Mouse (Mus musculus): Measurements from ENCODE around the gene Rassf2. TPM values are rescaled to one million over a fixed set of nuclear protein-coding genes. Genes with fewer than 3 reads are reported as not detected.

Gene Rassf2
- polyA plus RNA-seq, 1 experiment from 2014 or later = 4.9 TPM

- peak overlapping the region; percentile 67 for H3K4me3 ChIP-seq (ENCODE audit: low read depth, low read length)
- ATAC-seq (replicated peaks; ENCODE audit: low FRiP score) = no peak
- DNase-seq (ENCODE audit: low spot score) = no peak
- H3K9me3 ChIP-seq (ENCODE audit: control insufficient read depth, low read length) = no peaks in the 10 kb centered on the region
- peak overlapping the region; percentile 62; the same call in 1 of the 2 replicates for H3K9ac ChIP-seq (ENCODE audit: low read depth, low read length)
- WGBS = 32% methylated on average over 23 of the region's 23 CpGs
- peaks cover 31% of the 10 kb centered on the region for H3K4me1 ChIP-seq (replicated peaks; ENCODE audit: control insufficient read depth, insufficient read depth, low read length)
- H3K27me3 ChIP-seq (replicated peaks; ENCODE audit: control insufficient read depth, insufficient read depth, low read length) = peaks cover 30% of the 10 kb centered on the region
- H3K27ac ChIP-seq (ENCODE audit: low read depth, low read length) = no peak overlapping the region
- H3K36me3 ChIP-seq (ENCODE audit: control insufficient read depth, insufficient read depth, low read length) = no peaks in the 10 kb centered on the region
- H3K4me2 ChIP-seq = peak overlapping the region; percentile 99
Observed at GRCm38 (mm10) chr2:132030418-132031363, 633 bp upstream of the Rassf2 start.

- H3K4me2 ChIP-seq = peak overlapping the region; percentile 99
- no peaks in the 10 kb centered on the region for H3K36me3 ChIP-seq (ENCODE audit: control insufficient read depth, insufficient read depth, low read length)
- H3K27ac ChIP-seq (ENCODE audit: low read depth, low read length) = no peak overlapping the region
- H3K4me1 ChIP-seq (replicated peaks; ENCODE audit: control insufficient read depth, insufficient read depth, low read length) = peaks cover 18% of the 10 kb centered on the region
- H3K4me3 ChIP-seq (ENCODE audit: low read depth, low read length) = peak overlapping the region; percentile 67
- under 1% methylated on average over 36 of the region's 36 CpGs for WGBS
- H3K9me3 ChIP-seq (ENCODE audit: control insufficient read depth, low read length) = no peaks in the 10 kb centered on the region
- peaks cover 30% of the 10 kb centered on the region for H3K27me3 ChIP-seq (replicated peaks; ENCODE audit: control insufficient read depth, insufficient read depth, low read length)
- DNase-seq (ENCODE audit: low spot score) = no peak
- ATAC-seq (replicated peaks; ENCODE audit: low FRiP score) = peak; percentile 25
- peak overlapping the region; percentile 62 for H3K9ac ChIP-seq (ENCODE audit: low read depth, low read length)
Observed at GRCm38 (mm10) chr2:132028894-132029605, 1.0 kb downstream of the Rassf2 start.

GRCm38 (mm10) chr2:132028107-132028506 is 2.0 kb downstream of the Rassf2 start:
- WGBS = 36% methylated on average over 5 of the region's 5 CpGs

GRCm38 (mm10) chr2:132027366-132027765 is 2.7 kb downstream of the Rassf2 start:
- DNase-seq (ENCODE audit: low spot score) = no peak
- no peaks in the 10 kb centered on the region for H3K36me3 ChIP-seq (ENCODE audit: control insufficient read depth, insufficient read depth, low read length)
- WGBS = 42% methylated on average over 5 of the region's 5 CpGs
- no peaks in the 10 kb centered on the region for H3K9me3 ChIP-seq (ENCODE audit: control insufficient read depth, low read length)
- ATAC-seq (replicated peaks; ENCODE audit: low FRiP score) = no peak
- H3K4me2 ChIP-seq = no peak overlapping the region
- H3K9ac ChIP-seq (ENCODE audit: low read depth, low read length) = no peak overlapping the region
- H3K27ac ChIP-seq (ENCODE audit: low read depth, low read length) = no peak overlapping the region
- H3K4me1 ChIP-seq (replicated peaks; ENCODE audit: control insufficient read depth, insufficient read depth, low read length) = peaks cover 15% of the 10 kb centered on the region
- H3K27me3 ChIP-seq (replicated peaks; ENCODE audit: control insufficient read depth, insufficient read depth, low read length) = peaks cover 30% of the 10 kb centered on the region
- no peak overlapping the region for H3K4me3 ChIP-seq (ENCODE audit: low read depth, low read length)

More at GRCm38 (mm10) chr2:132028107-132028506, 2.0 kb downstream of the Rassf2 start:
- H3K36me3 ChIP-seq (ENCODE audit: control insufficient read depth, insufficient read depth, low read length) = no peaks in the 10 kb centered on the region
- peaks cover 30% of the 10 kb centered on the region for H3K27me3 ChIP-seq (replicated peaks; ENCODE audit: control insufficient read depth, insufficient read depth, low read length)
- no peak overlapping the region for H3K27ac ChIP-seq (ENCODE audit: low read depth, low read length)
- DNase-seq (ENCODE audit: low spot score) = no peak
- H3K4me2 ChIP-seq = peak overlapping the region; percentile 99
- H3K9ac ChIP-seq (ENCODE audit: low read depth, low read length) = no peak overlapping the region
- H3K4me3 ChIP-seq (ENCODE audit: low read depth, low read length) = no peak overlapping the region; the same call in 1 of the 2 replicates
- ATAC-seq (replicated peaks; ENCODE audit: low FRiP score) = no peak
- no peaks in the 10 kb centered on the region for H3K9me3 ChIP-seq (ENCODE audit: control insufficient read depth, low read length)
- peaks cover 15% of the 10 kb centered on the region for H3K4me1 ChIP-seq (replicated peaks; ENCODE audit: control insufficient read depth, insufficient read depth, low read length)

GRCm38 (mm10) chr2:132024028-132024427 is 6.0 kb downstream of the Rassf2 start:
- H3K27me3 ChIP-seq (replicated peaks; ENCODE audit: control insufficient read depth, insufficient read depth, low read length) = peaks cover 15% of the 10 kb centered on the region
- no peak overlapping the region for H3K4me2 ChIP-seq
- ATAC-seq (replicated peaks; ENCODE audit: low FRiP score) (no peak), DNase-seq (ENCODE audit: low spot score) (no peak)
- 64% methylated on average over 4 of the region's 4 CpGs for WGBS
- no peaks in the 10 kb centered on the region for H3K36me3 ChIP-seq (ENCODE audit: control insufficient read depth, insufficient read depth, low read length)
- H3K4me1 ChIP-seq (replicated peaks; ENCODE audit: control insufficient read depth, insufficient read depth, low read length) = peaks cover 17% of the 10 kb centered on the region
- no peak overlapping the region for H3K27ac ChIP-seq (ENCODE audit: low read depth, low read length)
- H3K9me3 ChIP-seq (ENCODE audit: control insufficient read depth, low read length) = no peaks in the 10 kb centered on the region
- no peak overlapping the region for H3K4me3 ChIP-seq (ENCODE audit: low read depth, low read length)
- H3K9ac ChIP-seq (ENCODE audit: low read depth, low read length) = no peak overlapping the region

GRCm38 (mm10) chr2:132022621-132023020 is 7.4 kb downstream of the Rassf2 start:
- ATAC-seq (replicated peaks; ENCODE audit: low FRiP score) = no peak
- 56% methylated on average over 8 of the region's 8 CpGs for WGBS
- Histone ChIP-seq H3K36me3 (ENCODE audit: control insufficient read depth, insufficient read depth, low read length) (no peaks in the 10 kb centered on the region), H3K27me3 (replicated peaks; ENCODE audit: control insufficient read depth, insufficient read depth, low read length) (peaks cover 1% of the 10 kb centered on the region), H3K4me2 (no peak overlapping the region), H3K4me3 (ENCODE audit: low read depth, low read length) (no peak overlapping the region), H3K27ac (ENCODE audit: low read depth, low read length) (no peak overlapping the region), H3K9me3 (ENCODE audit: control insufficient read depth, low read length) (no peaks in the 10 kb centered on the region), H3K4me1 (replicated peaks; ENCODE audit: control insufficient read depth, insufficient read depth, low read length) (peaks cover 24% of the 10 kb centered on the region), H3K9ac (ENCODE audit: low read depth, low read length) (no peak overlapping the region)
- DNase-seq (ENCODE audit: low spot score) = no peak

GRCm38 (mm10) chr2:132021616-132022015 is 8.4 kb downstream of the Rassf2 start:
- Histone ChIP-seq H3K9ac (ENCODE audit: low read depth, low read length) (no peak overlapping the region), H3K9me3 (ENCODE audit: control insufficient read depth, low read length) (no peaks in the 10 kb centered on the region), H3K4me1 (replicated peaks; ENCODE audit: control insufficient read depth, insufficient read depth, low read length) (peaks cover 20% of the 10 kb centered on the region), H3K27me3 (replicated peaks; ENCODE audit: control insufficient read depth, insufficient read depth, low read length) (no peaks in the 10 kb centered on the region), H3K36me3 (ENCODE audit: control insufficient read depth, insufficient read depth, low read length) (no peaks in the 10 kb centered on the region), H3K27ac (ENCODE audit: low read depth, low read length) (no peak overlapping the region), H3K4me2 (no peak overlapping the region), H3K4me3 (ENCODE audit: low read depth, low read length) (no peak overlapping the region)
- no peak for ATAC-seq (replicated peaks; ENCODE audit: low FRiP score)
- DNase-seq (ENCODE audit: low spot score) = no peak
- WGBS = 65% methylated on average over 4 of the region's 4 CpGs

GRCm38 (mm10) chr2:132020991-132021541 is 9.0 kb downstream of the Rassf2 start:
- Histone ChIP-seq H3K4me3 (ENCODE audit: low read depth, low read length) (no peak overlapping the region), H3K9ac (ENCODE audit: low read depth, low read length) (no peak overlapping the region), H3K4me1 (replicated peaks; ENCODE audit: control insufficient read depth, insufficient read depth, low read length) (peaks cover 20% of the 10 kb centered on the region), H3K4me2 (no peak overlapping the region), H3K27me3 (replicated peaks; ENCODE audit: control insufficient read depth, insufficient read depth, low read length) (no peaks in the 10 kb centered on the region), H3K27ac (ENCODE audit: low read depth, low read length) (no peak overlapping the region), H3K9me3 (ENCODE audit: control insufficient read depth, low read length) (no peaks in the 10 kb centered on the region), H3K36me3 (ENCODE audit: control insufficient read depth, insufficient read depth, low read length) (no peaks in the 10 kb centered on the region)
- 42% methylated on average over 5 of the region's 5 CpGs for WGBS
- ATAC-seq (replicated peaks; ENCODE audit: low FRiP score) (no peak; the same call in 1 of the 2 replicates), DNase-seq (ENCODE audit: low spot score) (no peak)
